Mouse (Mus musculus) spleen, adult 2 months (tissue): ENCODE data around the gene Gpc6. TPM values are rescaled to one million over a fixed set of nuclear protein-coding genes. Genes with fewer than 3 reads are reported as not detected.

Experiments
- DNase-seq, 2 experiments: peaks; one replicate each; pipeline versions ENCODE4 v3.0.0 to v3.0.0-alpha.2; 2012 to 2021; ENCODE audit warnings: low spot score in 2 of 2, low read depth in 1 of 2
- H3K27ac ChIP-seq: fragments of 200-500 bp; 2 replicates; pipeline ENCODE4 v1.5.1; 2012; ENCODE audit warnings: low read length, inconsistent platforms; ENCODE audit not compliant: insufficient read depth
- H3K27me3 ChIP-seq: fragments of 200-500 bp; 2 replicates; pipeline ENCODE4 v1.6.1; 2012; ENCODE audit warnings: mild to moderate bottlenecking, moderate library complexity, low read length, inconsistent platforms; ENCODE audit not compliant: control insufficient read depth, insufficient read depth
- H3K36me3 ChIP-seq: fragments of 200-500 bp; 2 replicates; pipeline ENCODE4 v1.6.1; 2012; ENCODE audit warnings: mild to moderate bottlenecking, low read length, inconsistent platforms; ENCODE audit not compliant: control insufficient read depth, insufficient read depth
- H3K4me1 ChIP-seq: fragments of 200-500 bp; 2 replicates; pipeline ENCODE4 v1.6.1; 2011; ENCODE audit warnings: inconsistent platforms; ENCODE audit not compliant: control insufficient read depth, insufficient read depth, insufficient read length
- H3K4me3 ChIP-seq: fragments of 200-500 bp; 2 replicates; pipeline ENCODE4 v1.5.1; 2011; ENCODE audit warnings: mild to moderate bottlenecking, inconsistent platforms; ENCODE audit not compliant: insufficient read depth, insufficient read length; ENCODE audit errors: extremely low read depth
- CTCF ChIP-seq: fragments of 200-500 bp; IDR thresholded peaks from 2 replicates; pipeline ENCODE4 v1.5.1; 2011; ENCODE audit warnings: mild to moderate bottlenecking, inconsistent platforms; ENCODE audit not compliant: insufficient read depth, insufficient read length, insufficient replicate concordance; ENCODE audit errors: extremely low read depth
- POLR2A ChIP-seq: fragments of 200-500 bp; IDR thresholded peaks from 2 replicates; pipeline ENCODE4 v1.6.1; 2011; ENCODE audit warnings: low read depth, low read length, inconsistent platforms
- WGBS: fragments of 180-500 bp; shearing (Covaris S2); methylation state at CpG from one replicate; pipeline ENCODE4 v1.1.7; 2018; 5-methylcytosine and 5-hydroxymethylcytosine counted together
- polyA plus RNA-seq: library from polyadenylated mRNA; depleted of rRNA; stranded (reverse); fragments of >200 nt; gene quantifications from 2 replicates; pipeline ENCODE4 v1.2.3, GENCODE M21; 2012

The Gpc6 gene
- polyA plus RNA-seq, 1 experiment: 0.67 TPM

DNA sequence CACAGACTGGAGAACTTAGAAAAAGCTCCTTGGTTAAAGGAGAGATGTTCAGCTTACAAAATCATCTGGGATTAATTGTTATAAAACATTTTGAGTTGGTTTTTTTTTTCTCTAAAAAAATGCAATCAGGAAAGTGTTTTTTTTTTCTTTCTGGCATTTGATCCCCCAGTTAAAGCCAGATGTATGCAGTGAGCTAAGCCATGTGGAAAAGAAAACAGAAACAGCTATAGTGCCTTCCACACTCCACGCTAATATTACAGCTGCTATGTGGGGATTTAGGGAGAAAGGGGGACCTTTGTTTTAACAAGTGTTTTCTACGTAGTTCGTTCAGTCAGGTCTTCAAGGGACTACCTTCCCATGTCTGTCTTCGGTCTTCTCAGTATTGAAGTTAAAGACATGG lies 368.6 kb downstream of the Gpc6 start:
- Histone ChIP-seq H3K4me1 (no peaks in the 10 kb centered on the region), H3K36me3 (no peaks in the 10 kb centered on the region), H3K27ac (no peak overlapping the region), H3K4me3 (no peak overlapping the region), H3K27me3 (no peaks in the 10 kb centered on the region)
- TF ChIP-seq CTCF: no peak
- no peak for TF ChIP-seq POLR2A
- WGBS: 89% methylated on average over 4 of the region's 4 CpGs
- DNase-seq: no peak

DNA sequence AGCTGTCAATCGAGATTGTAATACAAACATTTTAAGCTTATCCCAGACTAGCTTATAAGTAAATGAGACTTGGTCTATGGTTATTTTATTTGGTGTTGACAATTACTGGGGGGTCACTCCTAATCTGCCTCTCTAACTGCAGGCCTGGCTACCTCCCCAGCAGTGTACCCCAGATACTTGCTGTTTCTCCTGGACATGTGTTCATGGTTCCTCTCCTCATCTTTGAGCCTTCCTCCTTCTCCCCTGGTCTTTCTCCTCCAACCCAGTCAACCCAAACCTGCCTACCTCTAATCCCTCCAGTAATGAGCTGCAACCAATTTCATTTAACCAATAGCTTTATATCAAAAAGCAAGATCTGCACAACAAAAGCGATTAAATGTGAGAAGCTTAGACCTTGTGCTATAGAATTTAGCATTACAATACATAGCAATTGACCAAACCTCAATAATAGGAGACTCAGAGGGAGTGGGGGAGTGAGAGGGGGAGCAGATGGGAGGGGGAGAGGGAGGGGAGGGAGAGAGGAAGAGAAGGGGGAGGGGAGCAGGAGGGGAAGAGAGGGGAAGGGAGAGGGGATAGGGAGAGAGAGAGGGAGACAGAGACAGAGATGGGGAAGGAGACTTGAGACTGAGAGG lies 371.2 kb downstream of the Gpc6 start:
- no peaks in the 10 kb centered on the region for H3K27me3 ChIP-seq
- no peak overlapping the region for H3K4me3 ChIP-seq
- no peak overlapping the region for H3K27ac ChIP-seq
- no peak for TF ChIP-seq POLR2A
- TF ChIP-seq CTCF: no peak
- no peaks in the 10 kb centered on the region for H3K4me1 ChIP-seq
- no peaks in the 10 kb centered on the region for H3K36me3 ChIP-seq
- 92% methylated on average over 2 of the region's 2 CpGs for WGBS
- DNase-seq: no peak

DNA sequence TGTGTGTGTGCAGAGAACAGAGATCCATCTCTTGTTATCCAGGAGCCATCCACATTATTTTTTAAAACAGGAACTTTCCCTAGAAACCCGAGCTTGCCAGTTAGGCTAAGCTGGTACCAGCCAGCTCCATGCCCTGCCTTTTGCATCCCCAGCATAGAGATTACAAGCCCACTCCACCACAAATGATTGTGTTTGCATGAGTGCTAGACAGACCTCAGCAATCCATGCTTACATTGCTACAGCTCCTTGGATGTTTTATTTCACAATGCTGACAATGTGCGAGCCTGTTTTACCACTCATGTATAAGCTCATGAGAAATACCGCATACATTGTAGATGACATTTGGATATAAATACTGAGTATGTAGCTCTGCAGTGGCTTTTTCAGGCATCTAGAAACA lies 375.9 kb downstream of the Gpc6 start:
- TF ChIP-seq CTCF (no peak), POLR2A (no peak)
- Histone ChIP-seq H3K27ac (no peak overlapping the region), H3K4me3 (no peak overlapping the region), H3K27me3 (no peaks in the 10 kb centered on the region), H3K4me1 (no peaks in the 10 kb centered on the region), H3K36me3 (no peaks in the 10 kb centered on the region)
- WGBS: 87% methylated on average over 3 of the region's 3 CpGs
- DNase-seq: no peak

DNA sequence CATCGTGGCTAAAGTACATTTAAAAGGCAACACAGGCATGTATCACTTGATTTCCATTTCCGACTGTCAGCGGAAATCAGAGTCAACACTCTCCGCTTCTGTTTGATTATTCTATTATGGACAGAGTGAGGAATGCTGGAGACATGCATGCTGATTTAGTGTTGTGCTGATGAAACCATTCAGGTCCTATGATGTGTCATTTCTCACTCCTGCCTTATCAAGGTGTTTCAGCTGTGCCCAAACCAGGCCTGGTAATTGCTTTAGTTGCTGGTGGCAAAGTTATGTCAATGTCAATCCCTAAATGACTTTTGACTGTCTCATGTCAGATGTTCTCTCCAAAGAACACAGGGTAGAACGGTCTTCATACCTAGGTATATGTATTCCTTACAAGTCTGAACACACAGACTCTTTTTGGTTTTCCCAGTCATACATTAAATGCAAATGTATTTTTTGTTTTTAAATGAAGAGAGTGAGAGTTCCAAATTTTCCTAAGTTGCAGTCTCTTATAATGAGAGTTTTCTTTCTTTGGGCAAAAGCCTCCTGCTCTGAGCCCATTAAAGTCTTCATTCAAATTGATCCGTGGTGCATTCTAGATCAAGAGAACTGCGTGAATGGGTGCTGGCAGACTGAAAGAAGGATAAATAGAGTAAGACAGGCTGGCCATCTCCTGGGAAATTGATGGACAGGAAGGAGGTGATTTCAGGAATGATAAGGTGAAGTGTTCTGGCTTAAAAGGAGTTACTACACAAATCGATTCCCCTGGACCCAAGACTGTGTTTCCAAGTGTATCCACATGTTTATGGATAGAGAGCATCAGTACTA lies 379.0 kb downstream of the Gpc6 start:
- Histone ChIP-seq H3K27ac (no peak overlapping the region), H3K4me3 (no peak overlapping the region), H3K4me1 (no peaks in the 10 kb centered on the region), H3K36me3 (no peaks in the 10 kb centered on the region), H3K27me3 (no peaks in the 10 kb centered on the region)
- 86% methylated on average over 8 of the region's 8 CpGs for whole genome bisulfite sequencing
- TF ChIP-seq CTCF (no peak), POLR2A (no peak)
- no peak for DNase-seq

DNA sequence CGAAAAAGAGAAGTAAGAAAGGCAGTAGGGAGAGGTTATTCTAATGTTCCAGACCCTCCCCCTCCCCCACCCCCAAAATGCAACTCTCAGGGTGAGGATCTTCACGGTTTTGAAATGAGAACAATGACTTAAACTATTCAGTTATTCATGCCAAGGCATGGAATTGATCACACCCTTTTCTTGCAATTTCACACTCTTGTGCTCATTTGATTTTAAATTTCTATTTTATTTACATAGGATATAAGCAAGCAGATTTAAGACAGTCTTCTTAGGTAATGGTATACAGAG lies 379.6 kb downstream of the Gpc6 start:
- H3K36me3 ChIP-seq: no peaks in the 10 kb centered on the region
- 59% methylated on average over 2 of the region's 2 CpGs for WGBS
- H3K27ac ChIP-seq: no peak overlapping the region
- H3K4me1 ChIP-seq: no peaks in the 10 kb centered on the region
- H3K27me3 ChIP-seq: no peaks in the 10 kb centered on the region
- no peak for TF ChIP-seq CTCF
- no peak for TF ChIP-seq POLR2A
- no peak for DNase-seq
- H3K4me3 ChIP-seq: no peak overlapping the region

DNA sequence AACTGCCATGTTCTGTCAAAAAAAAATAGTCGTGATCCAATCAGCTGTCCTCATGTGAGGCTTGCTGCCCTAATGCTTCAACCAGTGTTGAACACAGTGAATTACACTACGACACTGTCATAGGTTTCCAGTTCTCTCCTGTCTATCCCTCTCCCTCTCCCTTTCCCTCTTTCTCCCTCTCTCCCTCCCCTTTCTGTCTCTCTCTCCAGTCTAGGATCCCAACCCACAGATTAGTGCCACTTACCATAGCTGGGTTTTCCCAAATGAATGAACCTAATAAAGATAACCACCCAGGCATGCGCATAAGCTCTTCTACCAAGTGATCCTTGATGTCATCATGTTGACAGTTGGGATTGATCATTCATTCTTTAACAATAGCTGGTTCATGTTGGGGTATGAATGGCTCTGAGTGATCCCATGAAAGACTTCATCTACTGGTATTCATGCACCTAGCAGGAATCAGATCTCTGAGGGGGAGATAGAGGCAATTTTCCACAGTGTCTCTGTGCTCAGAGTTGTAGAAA lies 384.9 kb downstream of the Gpc6 start:
- no peak for DNase-seq
- H3K4me3 ChIP-seq: no peak overlapping the region
- TF ChIP-seq POLR2A (no peak), CTCF (no peak)
- no peaks in the 10 kb centered on the region for H3K4me1 ChIP-seq
- H3K36me3 ChIP-seq: no peaks in the 10 kb centered on the region
- WGBS: 91% methylated on average over 3 of the region's 3 CpGs
- no peak overlapping the region for H3K27ac ChIP-seq
- H3K27me3 ChIP-seq: no peaks in the 10 kb centered on the region

DNA sequence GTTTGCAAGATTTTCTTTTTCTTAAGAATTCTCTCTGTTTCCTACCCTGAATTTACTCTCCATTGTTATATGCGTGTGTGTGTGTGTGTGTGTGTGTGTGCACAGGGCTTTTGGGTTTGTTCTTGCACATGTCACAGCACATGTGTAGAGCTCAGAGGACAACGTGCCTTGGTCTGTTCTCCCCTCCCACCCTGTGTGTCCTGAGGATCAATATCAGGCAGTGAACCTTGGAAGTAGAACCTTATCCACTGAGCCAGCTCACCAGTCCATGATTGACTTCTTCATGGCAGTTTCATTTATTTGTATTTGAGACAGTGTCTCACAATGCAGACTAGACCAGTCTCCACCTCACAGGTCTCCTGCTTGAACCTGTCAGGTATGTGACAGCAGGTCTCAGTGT lies 399.1 kb downstream of the Gpc6 start:
- H3K27me3 ChIP-seq: no peaks in the 10 kb centered on the region
- H3K4me1 ChIP-seq: no peaks in the 10 kb centered on the region
- 68% methylated on average over 2 of the region's 2 CpGs for WGBS
- H3K27ac ChIP-seq: no peak overlapping the region
- H3K36me3 ChIP-seq: no peaks in the 10 kb centered on the region
- TF ChIP-seq POLR2A (no peak), CTCF (no peak)
- DNase-seq: no peak
- no peak overlapping the region for H3K4me3 ChIP-seq
